Mouse (Mus musculus): ENCODE measurements around the gene Klrd1. TPM values are rescaled to one million over a fixed set of nuclear protein-coding genes. Genes with fewer than 3 reads are reported as not detected.

Gene Klrd1
- total and polyA plus RNA-seq, 2 experiments from 2014 or later, result 0.30 TPM; not detected in 1

DNA sequence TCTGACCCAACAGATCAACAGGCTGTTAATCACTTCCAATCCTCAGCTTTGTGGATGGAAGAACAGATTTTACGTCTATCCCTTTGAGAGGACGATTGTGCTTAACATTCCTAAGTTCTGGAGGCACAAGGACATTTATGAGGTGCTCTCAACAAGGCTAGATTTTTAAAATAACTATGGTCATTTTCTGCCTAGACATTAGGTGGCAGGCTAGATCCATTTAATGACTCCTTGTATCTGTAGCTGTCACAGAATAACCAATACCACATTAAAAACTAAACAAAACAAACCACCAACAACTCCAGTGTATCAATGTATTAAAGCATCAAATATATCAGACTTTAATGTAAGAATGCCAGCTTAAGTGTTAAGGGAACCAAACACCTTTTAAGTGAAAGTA, 16.3 kb upstream of the Klrd1 start:
- Histone ChIP-seq H3K27me3 (ENCODE audit: control insufficient read depth, insufficient read depth, low read length) (no peaks in the 10 kb centered on the region), H3K9ac (replicated peaks; ENCODE audit: low read depth, low read length) (no peak overlapping the region), H3K27ac (ENCODE audit: low read depth) (no peak overlapping the region), H3K4me1 (ENCODE audit: control insufficient read depth, insufficient read depth) (no peaks in the 10 kb centered on the region), H3K36me3 (replicated peaks; ENCODE audit: control insufficient read depth, insufficient read depth, low read length) (no peaks in the 10 kb centered on the region), H3K9me3 (replicated peaks; ENCODE audit: control insufficient read depth, low read length) (no peaks in the 10 kb centered on the region), H3K4me3 (ENCODE audit: low read depth, low read length) (no peak overlapping the region), H3K4me2 (ENCODE audit: low read depth, low read length) (no peak overlapping the region)
- WGBS, result 6% methylated on average over 2 of the region's 2 CpGs
- DNase-seq (ENCODE audit: low spot score) (no peak), ATAC-seq (ENCODE audit: insufficient read depth, low read depth) (no peak)
- TF ChIP-seq CTCF (IDR thresholded peaks at IDR 0.05; ENCODE audit: low read depth) (no peak), EP300 (IDR thresholded peaks at IDR 0.05; ENCODE audit: low read depth) (no peak)

DNA sequence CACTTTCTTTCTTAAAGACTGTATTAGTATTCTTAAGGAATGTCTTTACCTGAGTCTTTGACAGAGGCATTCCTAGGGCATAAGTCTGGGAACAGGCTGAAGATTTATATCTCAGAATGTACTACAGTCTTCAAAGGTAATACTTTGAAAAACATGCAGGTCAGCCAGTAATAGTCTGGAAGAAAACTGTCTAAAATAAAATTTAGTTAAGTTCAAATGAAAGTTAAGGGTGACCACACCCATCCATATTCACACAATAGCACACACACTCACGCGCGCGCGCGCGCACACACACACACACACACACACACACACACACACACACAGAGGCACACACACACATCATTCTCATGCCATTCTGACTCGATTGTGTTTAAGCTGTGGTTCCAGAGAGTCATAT, 14.0 kb upstream of the Klrd1 start, which contains the start of gene Klre1:
Gene Klre1, plus strand, starts transcription at position 301 of the 400 bp plus-strand sequence.
- H3K4me2 ChIP-seq (ENCODE audit: low read depth, low read length), result no peak within 1 kb of the TSS
- no peak for ATAC-seq (ENCODE audit: insufficient read depth, low read depth)
- no peak for TF ChIP-seq CTCF (IDR thresholded peaks at IDR 0.05; ENCODE audit: low read depth)
- no peak for TF ChIP-seq EP300 (IDR thresholded peaks at IDR 0.05; ENCODE audit: low read depth)

DNA sequence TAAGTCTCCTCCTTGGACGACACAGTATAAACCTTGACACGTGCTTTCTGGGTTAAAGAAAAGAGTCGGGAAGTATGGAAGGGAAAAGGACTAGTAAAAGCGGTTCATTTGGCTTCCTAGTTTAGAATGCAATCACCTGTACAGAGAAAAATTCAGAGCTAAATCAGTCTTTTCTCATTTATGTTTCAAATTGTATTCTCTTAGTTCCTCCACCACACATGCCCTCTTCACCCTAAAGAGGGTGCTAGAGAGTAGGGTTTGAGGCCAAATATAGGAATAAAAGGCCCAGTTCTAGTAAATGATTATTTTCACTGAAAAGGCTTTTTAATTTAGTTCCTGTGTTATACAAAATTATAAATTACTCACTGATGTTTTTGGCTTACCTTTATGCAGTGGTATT, 10.3 kb upstream of the Klrd1 start:
- H3K27ac ChIP-seq (ENCODE audit: low read depth), result no peak overlapping the region
- H3K4me3 ChIP-seq (ENCODE audit: low read depth, low read length), result no peak overlapping the region
- 49% methylated on average over 4 of the region's 4 CpGs for WGBS
- H3K4me2 ChIP-seq (ENCODE audit: low read depth, low read length), result no peak overlapping the region
- no peaks in the 10 kb centered on the region for H3K9me3 ChIP-seq (replicated peaks; ENCODE audit: control insufficient read depth, low read length)
- no peaks in the 10 kb centered on the region for H3K36me3 ChIP-seq (replicated peaks; ENCODE audit: control insufficient read depth, insufficient read depth, low read length)
- ATAC-seq (ENCODE audit: insufficient read depth, low read depth) (no peak), DNase-seq (ENCODE audit: low spot score) (no peak)
- H3K4me1 ChIP-seq (ENCODE audit: control insufficient read depth, insufficient read depth), result no peaks in the 10 kb centered on the region
- no peak overlapping the region for H3K9ac ChIP-seq (replicated peaks; ENCODE audit: low read depth, low read length)
- no peaks in the 10 kb centered on the region for H3K27me3 ChIP-seq (ENCODE audit: control insufficient read depth, insufficient read depth, low read length)
- TF ChIP-seq CTCF (IDR thresholded peaks at IDR 0.05; ENCODE audit: low read depth), result peak; percentile 22; the same call in 1 of the 2 replicates
- TF ChIP-seq EP300 (IDR thresholded peaks at IDR 0.05; ENCODE audit: low read depth), result no peak

More for the DNA sequence above, 14.0 kb upstream of the Klrd1 start, which contains the start of gene Klre1:
- no peaks in the 10 kb centered on the region for H3K9me3 ChIP-seq (replicated peaks; ENCODE audit: control insufficient read depth, low read length)
- no peak within 1 kb of the TSS for H3K27ac ChIP-seq (ENCODE audit: low read depth)
- no peak within 1 kb of the TSS for H3K9ac ChIP-seq (replicated peaks; ENCODE audit: low read depth, low read length)
- WGBS, result 90% methylated on average over 8 of the region's 8 CpGs
- no peaks in the 10 kb centered on the region for H3K4me1 ChIP-seq (ENCODE audit: control insufficient read depth, insufficient read depth)
- no peak within 1 kb of the TSS for H3K4me3 ChIP-seq (ENCODE audit: low read depth, low read length)
- no peaks in the 10 kb centered on the region for H3K36me3 ChIP-seq (replicated peaks; ENCODE audit: control insufficient read depth, insufficient read depth, low read length)
- no peaks in the 10 kb centered on the region for H3K27me3 ChIP-seq (ENCODE audit: control insufficient read depth, insufficient read depth, low read length)
- DNase-seq (ENCODE audit: low spot score), result no peak

DNA sequence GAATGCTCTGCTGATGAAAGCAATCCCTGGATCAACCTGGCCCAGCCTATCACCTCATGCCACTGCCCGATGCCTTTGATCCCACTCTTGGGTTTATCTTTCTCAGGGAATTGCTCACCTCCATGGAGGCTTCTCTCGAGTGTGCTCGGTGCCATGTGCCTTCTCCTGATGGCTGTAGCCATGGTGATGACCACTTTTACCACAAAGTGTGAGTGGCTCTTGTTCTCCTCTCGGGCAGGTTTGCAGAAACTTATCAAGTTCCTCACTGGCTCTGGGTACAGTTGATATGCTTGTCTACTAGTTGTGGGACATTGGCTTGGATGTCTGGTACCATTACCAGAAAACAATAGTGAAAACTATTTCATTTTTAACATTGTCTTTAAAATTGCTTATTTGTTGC, 9.7 kb upstream of the Klrd1 start:
- no peaks in the 10 kb centered on the region for H3K4me1 ChIP-seq (ENCODE audit: control insufficient read depth, insufficient read depth)
- no peaks in the 10 kb centered on the region for H3K9me3 ChIP-seq (replicated peaks; ENCODE audit: control insufficient read depth, low read length)
- H3K4me3 ChIP-seq (ENCODE audit: low read depth, low read length), result no peak overlapping the region
- WGBS, result 59% methylated on average over 4 of the region's 4 CpGs
- no peak overlapping the region for H3K27ac ChIP-seq (ENCODE audit: low read depth)
- TF ChIP-seq CTCF (IDR thresholded peaks at IDR 0.05; ENCODE audit: low read depth) (no peak), EP300 (IDR thresholded peaks at IDR 0.05; ENCODE audit: low read depth) (no peak)
- H3K9ac ChIP-seq (replicated peaks; ENCODE audit: low read depth, low read length), result no peak overlapping the region
- no peaks in the 10 kb centered on the region for H3K27me3 ChIP-seq (ENCODE audit: control insufficient read depth, insufficient read depth, low read length)
- H3K4me2 ChIP-seq (ENCODE audit: low read depth, low read length), result no peak overlapping the region
- no peak for ATAC-seq (ENCODE audit: insufficient read depth, low read depth)
- no peak for DNase-seq (ENCODE audit: low spot score)
- H3K36me3 ChIP-seq (replicated peaks; ENCODE audit: control insufficient read depth, insufficient read depth, low read length), result no peaks in the 10 kb centered on the region

DNA sequence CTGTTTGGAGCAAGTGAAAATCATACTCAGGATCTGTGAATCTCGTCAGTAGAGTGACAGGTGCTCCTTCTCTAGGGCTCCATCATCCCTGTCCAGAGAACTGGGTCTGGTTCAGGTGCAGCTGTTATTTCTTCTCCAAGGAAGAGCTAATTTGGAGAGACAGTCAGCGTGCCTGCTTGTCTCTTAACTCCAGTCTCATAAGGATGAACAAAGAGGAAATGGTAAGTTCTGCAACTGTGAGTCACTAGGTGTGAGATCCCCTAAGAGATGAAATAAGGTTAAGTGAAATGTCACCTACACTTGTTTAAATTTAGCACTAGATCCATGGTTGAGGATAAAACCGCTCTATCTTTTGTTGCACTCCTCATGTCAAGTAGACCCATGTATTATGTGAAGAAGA, 8.6 kb upstream of the Klrd1 start:
- Histone ChIP-seq H3K4me1 (ENCODE audit: control insufficient read depth, insufficient read depth) (no peaks in the 10 kb centered on the region), H3K27me3 (ENCODE audit: control insufficient read depth, insufficient read depth, low read length) (no peaks in the 10 kb centered on the region), H3K9ac (replicated peaks; ENCODE audit: low read depth, low read length) (no peak overlapping the region), H3K4me2 (ENCODE audit: low read depth, low read length) (no peak overlapping the region), H3K27ac (ENCODE audit: low read depth) (no peak overlapping the region), H3K9me3 (replicated peaks; ENCODE audit: control insufficient read depth, low read length) (no peaks in the 10 kb centered on the region), H3K36me3 (replicated peaks; ENCODE audit: control insufficient read depth, insufficient read depth, low read length) (no peaks in the 10 kb centered on the region), H3K4me3 (ENCODE audit: low read depth, low read length) (no peak overlapping the region)
- TF ChIP-seq CTCF (IDR thresholded peaks at IDR 0.05; ENCODE audit: low read depth) (no peak), EP300 (IDR thresholded peaks at IDR 0.05; ENCODE audit: low read depth) (no peak)
- 57% methylated on average over 3 of the region's 3 CpGs for WGBS
- DNase-seq (ENCODE audit: low spot score) (no peak), ATAC-seq (ENCODE audit: insufficient read depth, low read depth) (no peak)

DNA sequence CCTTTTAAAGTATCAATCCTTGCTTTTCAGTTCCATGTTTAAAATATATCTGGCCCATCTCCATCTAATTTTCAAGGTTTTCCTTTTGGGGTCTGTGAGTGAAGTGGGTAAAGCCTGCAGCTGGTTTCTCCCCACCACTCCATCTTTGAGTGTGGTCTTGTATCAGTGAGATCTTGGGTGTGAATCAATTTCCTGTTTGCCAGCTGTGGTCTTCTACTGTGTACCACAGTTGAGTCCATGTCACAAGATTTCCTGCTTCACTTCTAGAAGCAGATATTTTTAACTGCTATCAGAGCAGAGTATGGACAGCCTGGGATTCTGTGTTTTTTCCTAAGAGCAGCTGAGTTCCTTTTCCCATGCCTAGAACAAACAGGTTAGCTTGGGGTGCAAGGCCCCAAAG, 16.8 kb downstream of the Klrd1 start:
- H3K4me3 ChIP-seq (ENCODE audit: low read depth, low read length), result no peak overlapping the region
- no peak for ATAC-seq (ENCODE audit: insufficient read depth, low read depth)
- H3K4me2 ChIP-seq (ENCODE audit: low read depth, low read length), result no peak overlapping the region
- TF ChIP-seq CTCF (IDR thresholded peaks at IDR 0.05; ENCODE audit: low read depth) (no peak), EP300 (IDR thresholded peaks at IDR 0.05; ENCODE audit: low read depth) (no peak)
- H3K36me3 ChIP-seq (replicated peaks; ENCODE audit: control insufficient read depth, insufficient read depth, low read length), result no peaks in the 10 kb centered on the region
- H3K9me3 ChIP-seq (replicated peaks; ENCODE audit: control insufficient read depth, low read length), result no peaks in the 10 kb centered on the region
- no peak overlapping the region for H3K9ac ChIP-seq (replicated peaks; ENCODE audit: low read depth, low read length)
- H3K27ac ChIP-seq (ENCODE audit: low read depth), result no peak overlapping the region
- no peaks in the 10 kb centered on the region for H3K4me1 ChIP-seq (ENCODE audit: control insufficient read depth, insufficient read depth)
- H3K27me3 ChIP-seq (ENCODE audit: control insufficient read depth, insufficient read depth, low read length), result no peaks in the 10 kb centered on the region
- no peak for DNase-seq (ENCODE audit: low spot score)

Data from heart, postnatal 0 days (tissue).